In genomic region chr2:147927792-147928670, GRCm38 (mm10) we compare ENCODE assay signal across 8 mouse cellular contexts.
DNase-seq lines count a peak whose midpoint lies in the region; ATAC-seq and TF ChIP-seq lines count a peak whose summit lies in the region.

No protein-coding gene starts in this region.

- TF ChIP-seq POLR2A in cerebellum, adult 2 months (IDR thresholded peaks at IDR 0.05; ENCODE audit: borderline replicate concordance, insufficient read depth, low read length) = no peak

- H3K4me1 ChIP-seq in embryonic facial prominence, embryonic 14.5 days (ENCODE audit: control insufficient read depth, insufficient read depth, low read length) = no peaks in the 10 kb centered on the region
- peaks cover 3% of the 10 kb centered on the region for H3K4me1 ChIP-seq in embryonic facial prominence, embryonic 10.5 days
- no peaks in the 10 kb centered on the region for H3K4me1 ChIP-seq in cerebellum, adult 2 months (ENCODE audit: control insufficient read depth, insufficient read depth, low read length)

- no peaks in the 10 kb centered on the region for H3K27me3 ChIP-seq in embryonic facial prominence, embryonic 14.5 days (replicated peaks; ENCODE audit: control insufficient read depth, insufficient read depth, low read length)
- no peaks in the 10 kb centered on the region for H3K27me3 ChIP-seq in embryonic facial prominence, embryonic 10.5 days (replicated peaks; ENCODE audit: low read depth, poor library complexity, severe bottlenecking)
- no peaks in the 10 kb centered on the region for H3K27me3 ChIP-seq in cerebellum, adult 2 months (ENCODE audit: control insufficient read depth, insufficient read depth, low read length)

- no peak overlapping the region for H3K9ac ChIP-seq in embryonic facial prominence, embryonic 14.5 days (ENCODE audit: low read depth, low read length)

- H3K36me3 ChIP-seq in embryonic facial prominence, embryonic 14.5 days (ENCODE audit: control insufficient read depth, insufficient read depth, low read length) = no peaks in the 10 kb centered on the region
- H3K36me3 ChIP-seq in embryonic facial prominence, embryonic 10.5 days (replicated peaks) = no peaks in the 10 kb centered on the region

- DNase-seq in embryonic facial prominence, embryonic 14.5 days (ENCODE audit: low spot score) = peak; percentile 21
- no peak for DNase-seq in embryonic facial prominence, embryonic 10.5 days (ENCODE audit: low spot score)
- peak; percentile 18 to 47 for DNase-seq in cerebellum, adult 2 months
- peak; percentile 66 for DNase-seq in kidney, adult 8-10 months
- DNase-seq in lung, adult 18-20 months = peak; percentile 63 to 75
- DNase-seq in thymus, postnatal 10 days (ENCODE audit: low spot score in 2 of 2) = no peak
- DNase-seq in spleen, adult 18-20 months = no peak
- DNase-seq in urinary bladder, postnatal 10 days (ENCODE audit: low spot score) = no peak

- WGBS in embryonic facial prominence, embryonic 14.5 days = 40% methylated on average over 10 of the region's 10 CpGs
- WGBS in embryonic facial prominence, embryonic 10.5 days = 55% methylated on average over 10 of the region's 10 CpGs
- 22% methylated on average over 10 of the region's 10 CpGs for WGBS in cerebellum, adult 2 months

- no peak overlapping the region for H3K4me2 ChIP-seq in embryonic facial prominence, embryonic 14.5 days (ENCODE audit: low read depth, low read length)

- H3K4me3 ChIP-seq in embryonic facial prominence, embryonic 14.5 days (ENCODE audit: low read depth, low read length) = no peak overlapping the region
- H3K4me3 ChIP-seq in embryonic facial prominence, embryonic 10.5 days = no peak overlapping the region
- H3K4me3 ChIP-seq in cerebellum, adult 2 months (replicated peaks; ENCODE audit: insufficient read depth, low read depth, low read length) = no peak overlapping the region

- ATAC-seq in embryonic facial prominence, embryonic 14.5 days (ENCODE audit: low read depth) = no peak

- H3K9me3 ChIP-seq in embryonic facial prominence, embryonic 14.5 days (ENCODE audit: control insufficient read depth, low read length) = no peaks in the 10 kb centered on the region
- no peaks in the 10 kb centered on the region for H3K9me3 ChIP-seq in embryonic facial prominence, embryonic 10.5 days

- no peak overlapping the region for H3K27ac ChIP-seq in embryonic facial prominence, embryonic 14.5 days (replicated peaks; ENCODE audit: low read depth, low read length)
- no peak overlapping the region for H3K27ac ChIP-seq in embryonic facial prominence, embryonic 10.5 days (replicated peaks)
- H3K27ac ChIP-seq in cerebellum, adult 2 months (ENCODE audit: insufficient read depth, low read length) = no peak overlapping the region

- no peak for TF ChIP-seq CTCF in cerebellum, adult 2 months (IDR thresholded peaks at IDR 0.05; ENCODE audit: borderline replicate concordance, insufficient read depth, low read depth, low read length)

Comparison
In these comparisons a context has a peak if more than half of its experiments do, and no peak if none do; other contexts are left out.
1. DNase-seq: peak in embryonic facial prominence, embryonic 14.5 days (single experiment), cerebellum, adult 2 months (2 of 2), kidney, adult 8-10 months (2 of 2) and lung, adult 18-20 months (2 of 2); none in embryonic facial prominence, embryonic 10.5 days (single experiment), thymus, postnatal 10 days (0 of 2), spleen, adult 18-20 months (0 of 2) and urinary bladder, postnatal 10 days (single experiment).